ENCODE assay signal across 12 mouse cellular contexts in the genomic region with DNA sequence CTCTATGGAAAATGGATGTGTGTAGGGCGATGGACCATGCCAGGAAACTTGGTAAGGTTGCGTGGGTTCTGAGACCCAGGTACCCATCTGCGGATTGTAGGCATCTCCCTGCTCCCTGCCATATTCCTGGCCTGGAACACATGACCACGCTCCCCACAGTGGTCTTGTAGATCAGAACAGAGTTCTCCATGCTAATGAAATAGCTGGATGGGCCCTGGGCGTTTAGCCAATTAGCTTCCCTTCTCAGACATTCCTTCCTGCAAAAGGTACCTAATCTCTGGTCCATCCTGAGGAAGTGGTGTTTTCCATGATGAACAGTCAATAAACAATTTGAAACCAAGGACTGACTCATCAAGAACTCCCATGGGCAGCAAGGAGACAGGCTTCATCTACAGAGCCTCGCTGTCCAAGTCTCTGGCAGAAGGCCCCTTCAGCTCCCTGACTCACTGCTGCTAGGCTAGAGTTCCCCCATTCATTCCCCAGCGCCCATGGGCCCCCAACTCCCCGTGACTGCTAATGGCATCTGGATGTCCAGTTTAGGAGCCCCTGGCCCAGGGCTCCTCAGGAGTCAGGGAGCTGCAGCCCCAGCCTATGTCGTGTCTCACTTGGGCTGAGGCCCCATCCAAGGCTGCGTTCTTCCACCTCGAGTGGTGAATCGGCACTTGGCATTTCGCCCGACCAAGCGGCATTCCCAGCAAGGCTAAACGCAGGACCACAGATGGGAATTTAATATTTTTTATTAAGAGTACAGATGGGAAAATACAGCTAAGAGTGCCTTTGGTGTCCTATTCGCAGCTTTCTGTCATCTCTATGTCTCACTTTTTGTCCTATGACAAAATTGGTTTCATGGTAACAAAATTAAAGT. TPM values are rescaled to one million over a fixed set of nuclear protein-coding genes. Genes with fewer than 3 reads are reported as not detected.
DNase-seq lines count a peak whose midpoint lies in the region; ATAC-seq and TF ChIP-seq lines count a peak whose summit lies in the region.
"Had no signal": no experiment of that assay in that cellular context is flagged by ENCODE, and none has a peak within 500 bp of the region (broad histone marks: within the 10 kb centered on the region; RNA-seq: fewer than 3 reads in every experiment).

No protein-coding gene starts in this region.

- H3K9ac ChIP-seq in forebrain, embryonic 13.5 days, result no peak overlapping the region
- H3K9ac ChIP-seq in forebrain, postnatal 0 days, result no peak overlapping the region
- H3K9ac ChIP-seq: forebrain, embryonic 12.5 days; lung, embryonic 15.5 days had no signal

- H3K27ac ChIP-seq in forebrain, embryonic 13.5 days, result no peak overlapping the region
- H3K27ac ChIP-seq in forebrain, postnatal 0 days (ENCODE audit: low read depth, low read length), result no peak overlapping the region
- H3K27ac ChIP-seq: forebrain, embryonic 12.5 days; lung, embryonic 15.5 days; midbrain, embryonic 10.5 days had no signal

- no peaks in the 10 kb centered on the region; the same call in 1 of the 2 replicates for H3K9me3 ChIP-seq in forebrain, embryonic 13.5 days (replicated peaks)
- H3K9me3 ChIP-seq in forebrain, postnatal 0 days (ENCODE audit: low read length), result 0 out of 2 replicates have a peak, but pooled peaks cover 4% of the 10 kb centered on the region
- H3K9me3 ChIP-seq: lung, embryonic 15.5 days had no signal

- 0 out of 2 replicates have a peak, but pooled peaks have one; percentile 22 for ATAC-seq in forebrain, embryonic 13.5 days
- ATAC-seq in forebrain, postnatal 0 days, result no peak
- no peak for ATAC-seq in megakaryocyte-erythroid progenitor cell, adult 5-6 weeks (replicated peaks; ENCODE audit: low FRiP score, low TSS enrichment, poor library complexity, severe bottlenecking)
- ATAC-seq: inflammation-experienced regulatory T-cells, adult 6 months had no signal

- TF ChIP-seq CTCF in forebrain, postnatal 0 days (IDR thresholded peaks at IDR 0.05; ENCODE audit: low read depth), result no peak

- H3K4me1 ChIP-seq in forebrain, embryonic 13.5 days, result no peaks in the 10 kb centered on the region
- no peaks in the 10 kb centered on the region for H3K4me1 ChIP-seq in forebrain, postnatal 0 days (ENCODE audit: insufficient read depth)
- H3K4me1 ChIP-seq: forebrain, embryonic 12.5 days; lung, embryonic 15.5 days; midbrain, embryonic 10.5 days had no signal

- DNase-seq in forebrain, postnatal 0 days, result no peak
- DNase-seq in kidney, postnatal 10 days, result peak; percentile 32
- no peak for DNase-seq in kidney, adult 18-20 months
- peak; percentile 44 to 71 for DNase-seq in adrenal gland, adult (ENCODE audit: inconsistent age in 2 of 2, low spot score in 1 of 2)
- DNase-seq in cerebellum, adult 9-11 months, result peak; percentile 58
- DNase-seq in layer of hippocampus, postnatal 36 days, result no peak

- no peaks in the 10 kb centered on the region for H3K27me3 ChIP-seq in forebrain, embryonic 13.5 days
- H3K27me3 ChIP-seq in forebrain, postnatal 0 days (ENCODE audit: insufficient read depth, low read length), result no peaks in the 10 kb centered on the region
- H3K27me3 ChIP-seq: forebrain, embryonic 12.5 days; lung, embryonic 15.5 days had no signal

- 92% methylated on average over 17 of the region's 17 CpGs for WGBS in forebrain, embryonic 13.5 days
- WGBS in forebrain, postnatal 0 days, result 91% methylated on average over 17 of the region's 17 CpGs

- no peak overlapping the region for H3K4me2 ChIP-seq in forebrain, embryonic 13.5 days
- H3K4me2 ChIP-seq in forebrain, postnatal 0 days (ENCODE audit: low read depth), result no peak overlapping the region
- H3K4me2 ChIP-seq: forebrain, embryonic 12.5 days; lung, embryonic 15.5 days had no signal

- no peak overlapping the region for H3K4me3 ChIP-seq in forebrain, embryonic 13.5 days
- no peak overlapping the region for H3K4me3 ChIP-seq in forebrain, postnatal 0 days (ENCODE audit: low read depth, low read length)
- H3K4me3 ChIP-seq: forebrain, embryonic 12.5 days; lung, embryonic 15.5 days; midbrain, embryonic 10.5 days had no signal

- peaks cover 48% of the 10 kb centered on the region for H3K36me3 ChIP-seq in forebrain, embryonic 13.5 days (ENCODE audit: poor library complexity, severe bottlenecking)
- H3K36me3 ChIP-seq in forebrain, postnatal 0 days (ENCODE audit: insufficient read depth), result peaks cover 40% of the 10 kb centered on the region

RNA-seq across cellular contexts. Expression of a gene that starts 50.1 kb away (rescaled TPM):
- 0.28 and 0.33 TPM in 2 replicates for polyA plus RNA-seq in forebrain, embryonic 13.5 days (2015; fragmentation: Nextera tagmentation; extraction: Ambion mirVana)
- 0.19 TPM in 1 of 2 replicates, not detected in the other for total RNA-seq in forebrain, postnatal 0 days (2014; rRNA removed)
- 0.26 and 0.40 TPM in 2 replicates for polyA plus RNA-seq in forebrain, postnatal 0 days (2015; fragmentation: Nextera tagmentation; extraction: Ambion mirVana)
- 2.1 TPM in 1 of 2 replicates, not detected in the other for total RNA-seq in megakaryocyte-erythroid progenitor cell, adult 5-6 weeks (2014; fragmentation: Nextera tagmentation)
- total RNA-seq in megakaryocyte-erythroid progenitor cell, adult 5-6 weeks (2017), result 4.1 and 7.1 TPM in 2 replicates
- under 1 TPM; 0.17 to 0.25 TPM for total RNA-seq in layer of hippocampus, postnatal 36 days (2021)

Comparison
In these comparisons a context has a peak if more than half of its experiments do, and no peak if none do; other contexts are left out.
1. DNase-seq: peak in kidney, postnatal 10 days (single experiment), adrenal gland, adult (2 of 2) and cerebellum, adult 9-11 months (single experiment); none in forebrain, postnatal 0 days (single experiment), kidney, adult 18-20 months (single experiment) and layer of hippocampus, postnatal 36 days (0 of 2).